Mouse (Mus musculus) layer of hippocampus, adult 9-11 months (tissue): Measurements from ENCODE around the gene Gm5134.

ENCODE experiments used
- DNase-seq: peaks from one replicate; pipeline ENCODE4 v3.0.0; 2022

Gm5134 gene

DNA sequence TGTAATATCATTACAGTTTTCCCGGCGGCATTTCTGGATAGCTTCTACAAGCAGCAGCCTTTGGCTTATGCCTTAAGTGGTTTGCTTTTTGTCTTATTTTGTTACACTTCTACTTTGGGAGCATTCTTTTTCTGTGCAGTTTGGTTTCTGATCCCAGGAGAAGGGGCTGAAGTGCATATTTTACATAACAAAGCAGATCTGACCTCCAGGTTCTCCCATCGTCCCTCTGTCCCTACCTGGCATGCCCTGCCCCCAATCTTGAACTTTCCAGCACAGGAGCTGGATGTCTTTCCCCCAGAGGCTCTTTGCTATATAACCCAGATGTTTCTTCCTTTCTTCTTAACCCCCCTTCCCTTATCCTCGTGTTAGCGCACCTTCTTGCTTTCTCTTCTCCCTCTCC, 91.0 kb downstream of the Gm5134 start:
- DNase-seq = no peak

DNA sequence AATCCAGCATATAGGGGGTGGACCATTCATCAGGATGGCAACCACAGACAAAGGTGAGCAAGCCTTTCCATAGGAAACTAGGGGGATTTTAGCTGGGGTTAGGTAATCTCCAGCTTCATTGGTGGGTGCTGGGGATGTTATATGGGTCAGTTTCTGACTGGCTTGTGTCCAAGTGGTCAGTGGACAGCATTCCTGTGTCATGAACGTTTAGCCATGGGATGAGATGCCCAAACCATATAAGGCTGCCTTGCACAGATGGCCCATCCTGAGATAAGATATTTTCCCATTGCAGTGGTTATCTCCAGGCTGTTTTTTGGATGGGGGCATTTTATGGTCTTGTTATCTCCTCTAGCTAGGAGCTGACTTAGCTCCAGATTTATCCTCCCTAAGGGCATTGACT, 92.4 kb downstream of the Gm5134 start:
- no peak for DNase-seq

DNA sequence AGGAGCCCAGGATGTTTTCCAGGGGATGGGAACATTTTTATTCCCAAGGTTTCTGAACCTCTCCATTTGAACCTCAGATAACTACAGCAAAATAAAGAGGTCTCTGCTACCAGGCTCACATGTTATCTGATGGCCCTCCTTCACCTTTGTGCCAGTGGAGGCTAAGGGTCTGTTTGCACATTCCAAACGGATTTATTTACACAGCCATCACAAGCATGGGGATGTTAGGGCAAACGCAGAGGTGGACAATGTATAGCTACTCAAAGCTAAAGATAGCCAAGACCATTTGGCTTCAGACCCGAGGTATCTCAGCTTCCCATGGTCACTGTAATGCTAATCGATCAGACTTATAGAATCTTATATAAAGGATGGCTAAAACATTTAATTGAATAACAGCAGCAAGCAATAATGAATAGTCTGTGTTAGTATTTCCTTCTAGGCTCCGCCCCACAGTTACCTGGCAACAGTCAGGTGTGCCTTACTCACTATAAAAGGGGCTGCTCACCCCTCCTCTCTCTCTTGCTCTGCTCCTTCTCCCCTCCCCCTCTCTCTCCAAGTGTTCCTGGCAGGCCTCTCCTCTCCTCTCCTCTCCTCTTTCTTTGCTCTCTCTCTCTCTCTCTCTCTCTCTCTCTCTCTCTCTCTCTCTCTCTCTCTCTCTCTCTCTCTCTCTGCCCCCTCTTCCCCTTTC, 93.0 kb downstream of the Gm5134 start:
- no peak for DNase-seq

DNA sequence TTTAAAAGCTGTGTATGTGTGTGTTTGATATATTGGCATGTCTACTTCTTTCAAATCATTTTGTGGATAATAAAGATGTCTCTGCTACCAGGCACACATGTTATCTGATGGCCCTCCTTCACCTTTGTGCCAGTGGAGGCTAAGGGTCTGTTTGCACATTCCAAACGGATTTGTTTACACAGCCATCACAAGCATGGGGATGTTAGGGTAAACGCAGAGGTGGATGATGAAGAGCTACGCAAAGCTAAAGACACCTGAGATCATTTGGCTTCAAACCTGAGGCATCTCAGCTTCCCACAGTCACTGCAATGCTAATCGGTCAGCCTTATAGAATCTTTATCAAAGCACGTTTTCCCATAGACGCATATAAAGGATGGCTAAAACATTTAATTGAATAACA, 94.7 kb downstream of the Gm5134 start:
- DNase-seq = no peak

DNA sequence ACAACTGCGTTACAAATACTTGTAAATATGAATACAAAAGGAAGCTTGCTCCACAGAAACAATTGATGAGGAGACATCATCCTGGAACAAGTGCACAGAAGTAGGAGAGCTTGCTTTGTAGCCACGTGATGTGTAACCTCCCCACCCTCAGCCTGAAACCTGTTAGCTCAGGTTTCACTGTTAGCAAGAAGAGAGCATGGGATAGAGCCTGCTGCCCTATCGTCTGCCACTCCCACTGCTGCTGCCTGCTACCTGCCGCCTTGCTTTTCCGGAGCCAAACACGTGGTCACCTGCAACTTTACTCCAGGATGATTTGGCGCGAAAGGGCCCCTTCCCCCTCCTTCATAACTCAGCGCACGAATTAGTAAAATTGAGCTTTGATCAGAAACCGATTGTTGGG, 97.5 kb downstream of the Gm5134 start:
- DNase-seq = no peak
